In genomic region chr1:192076796-192077535, GRCm38 (mm10) we compare ENCODE assay signal across 9 mouse cellular contexts. TPM values are rescaled to one million over a fixed set of nuclear protein-coding genes. Genes with fewer than 3 reads are reported as not detected.
DNase-seq lines count a peak whose midpoint lies in the region; ATAC-seq lines count a peak whose summit lies in the region.
"Had no signal": no experiment of that assay in that cellular context is flagged by ENCODE, and none has a peak within 500 bp of the region (broad histone marks: within the 10 kb centered on the region; RNA-seq: fewer than 3 reads in every experiment).

No protein-coding gene starts in this region.

- H3K4me3 ChIP-seq in midbrain, embryonic 11.5 days (ENCODE audit: low read depth, low read length) = no peak overlapping the region
- H3K4me3 ChIP-seq in midbrain, embryonic 15.5 days = no peak overlapping the region
- no peak overlapping the region for H3K4me3 ChIP-seq in forebrain, embryonic 16.5 days (replicated peaks; ENCODE audit: low read length)
- H3K4me3 ChIP-seq: neural tube, embryonic 12.5 days had no signal

- H3K4me1 ChIP-seq in midbrain, embryonic 11.5 days (ENCODE audit: control insufficient read depth, insufficient read depth, low read length) = no peaks in the 10 kb centered on the region
- H3K4me1 ChIP-seq in midbrain, embryonic 15.5 days = no peaks in the 10 kb centered on the region
- H3K4me1 ChIP-seq in forebrain, embryonic 16.5 days (replicated peaks; ENCODE audit: control insufficient read depth, insufficient read depth, low read length) = peaks cover 2% of the 10 kb centered on the region; the same call in 1 of the 2 replicates
- H3K4me1 ChIP-seq: neural tube, embryonic 12.5 days had no signal

- H3K4me2 ChIP-seq in midbrain, embryonic 11.5 days = no peak overlapping the region
- H3K4me2 ChIP-seq in midbrain, embryonic 15.5 days = no peak overlapping the region
- H3K4me2 ChIP-seq in forebrain, embryonic 16.5 days (ENCODE audit: low read length) = no peak overlapping the region
- H3K4me2 ChIP-seq: neural tube, embryonic 12.5 days had no signal

- H3K27me3 ChIP-seq in midbrain, embryonic 11.5 days (ENCODE audit: control insufficient read depth, insufficient read depth, low read length) = no peaks in the 10 kb centered on the region
- no peaks in the 10 kb centered on the region for H3K27me3 ChIP-seq in midbrain, embryonic 15.5 days (replicated peaks)
- H3K27me3 ChIP-seq in forebrain, embryonic 16.5 days (replicated peaks; ENCODE audit: control insufficient read depth, insufficient read depth, low read length) = no peaks in the 10 kb centered on the region
- H3K27me3 ChIP-seq: neural tube, embryonic 12.5 days had no signal

- no peak for ATAC-seq in midbrain, embryonic 11.5 days (ENCODE audit: low FRiP score)
- ATAC-seq in midbrain, embryonic 15.5 days (replicated peaks) = no peak
- no peak for ATAC-seq in forebrain, embryonic 16.5 days

- no peaks in the 10 kb centered on the region for H3K9me3 ChIP-seq in midbrain, embryonic 11.5 days (ENCODE audit: control insufficient read depth, low read length)
- H3K9me3 ChIP-seq in midbrain, embryonic 15.5 days = no peaks in the 10 kb centered on the region
- no peaks in the 10 kb centered on the region for H3K9me3 ChIP-seq in forebrain, embryonic 16.5 days (ENCODE audit: control insufficient read depth, low read length)
- H3K9me3 ChIP-seq: neural tube, embryonic 12.5 days had no signal

- peak; percentile 39 for DNase-seq in midbrain, embryonic 11.5 days (ENCODE audit: low spot score, missing footprints)
- peak; percentile 85 for DNase-seq in gonadal fat pad, adult 2 months (ENCODE audit: low read depth)
- DNase-seq in kidney, adult 11 months = peak; percentile 82
- DNase-seq in lung, postnatal 4 days = peak; percentile 71 to 80
- DNase-seq in yolk sac, embryonic 10.5 days (ENCODE audit: low spot score) = no peak
- DNase-seq: thymus, adult 2 months had no signal

- H3K27ac ChIP-seq in midbrain, embryonic 11.5 days (ENCODE audit: low read depth, low read length) = no peak overlapping the region
- H3K27ac ChIP-seq in midbrain, embryonic 15.5 days = no peak overlapping the region
- no peak overlapping the region for H3K27ac ChIP-seq in forebrain, embryonic 16.5 days (ENCODE audit: low read length)
- H3K27ac ChIP-seq: neural tube, embryonic 12.5 days had no signal

- no peaks in the 10 kb centered on the region for H3K36me3 ChIP-seq in midbrain, embryonic 11.5 days (ENCODE audit: control insufficient read depth, insufficient read depth, low read length)
- H3K36me3 ChIP-seq in midbrain, embryonic 15.5 days (replicated peaks) = no peaks in the 10 kb centered on the region
- no peaks in the 10 kb centered on the region for H3K36me3 ChIP-seq in forebrain, embryonic 16.5 days (ENCODE audit: control insufficient read depth, insufficient read depth)
- H3K36me3 ChIP-seq: neural tube, embryonic 12.5 days had no signal

- no peak overlapping the region for H3K9ac ChIP-seq in midbrain, embryonic 11.5 days (ENCODE audit: low read length)
- H3K9ac ChIP-seq in midbrain, embryonic 15.5 days = no peak overlapping the region
- H3K9ac ChIP-seq in forebrain, embryonic 16.5 days (replicated peaks; ENCODE audit: low read depth, low read length) = no peak overlapping the region
- H3K9ac ChIP-seq: neural tube, embryonic 12.5 days had no signal

RNA-seq across cellular contexts. Expression of gene Traf5, which starts 15.4 kb away (rescaled TPM):
- 2.5 and 4.1 TPM in 2 replicates for polyA plus RNA-seq in midbrain, embryonic 11.5 days (2014; fragmentation: Nextera tagmentation; extraction: Ambion mirVana)
- 1.8 and 3.3 TPM in 2 replicates for polyA plus RNA-seq in midbrain, embryonic 15.5 days (2015; fragmentation: Nextera tagmentation; extraction: Ambion mirVana)
- polyA plus RNA-seq in gonadal fat pad, adult 2 months (2012; rRNA removed) = 13.4 and 14.0 TPM in 2 replicates
- polyA plus RNA-seq in forebrain, embryonic 16.5 days (2015; fragmentation: Nextera tagmentation; extraction: Ambion mirVana) = 3.1 and 3.6 TPM in 2 replicates
